Mouse (Mus musculus): ENCODE measurements around the gene Gen1. TPM values are rescaled to one million over a fixed set of nuclear protein-coding genes. Genes with fewer than 3 reads are reported as not detected.

Gene Gen1
- polyA plus RNA-seq, 1 experiment from 2014 or later, result 7.5 TPM

GRCm38 (mm10) chr12:11203694-11204665, 61.6 kb downstream of the Gen1 start:
- H3K9ac ChIP-seq, result no peak overlapping the region
- H3K4me2 ChIP-seq, result peak overlapping the region; percentile 25
- ATAC-seq (ENCODE audit: insufficient number of reproducible peaks, low FRiP score, low TSS enrichment, low read depth), result peak; percentile 77
- peaks cover 9% of the 10 kb centered on the region; the same call in 1 of the 2 replicates for H3K27me3 ChIP-seq
- no peaks in the 10 kb centered on the region for H3K9me3 ChIP-seq
- H3K4me1 ChIP-seq, result peaks cover 21% of the 10 kb centered on the region
- WGBS, result 34% methylated on average over 18 of the region's 18 CpGs
- H3K36me3 ChIP-seq, result no peaks in the 10 kb centered on the region
- no peak overlapping the region for H3K4me3 ChIP-seq
- peak overlapping the region; percentile 88 for H3K27ac ChIP-seq

- no peak overlapping the region for H3K9ac ChIP-seq
- peaks cover 15% of the 10 kb centered on the region for H3K4me1 ChIP-seq
- ATAC-seq (ENCODE audit: insufficient number of reproducible peaks, low FRiP score, low TSS enrichment, low read depth), result no peak
- H3K4me3 ChIP-seq, result no peak overlapping the region
- no peaks in the 10 kb centered on the region for H3K36me3 ChIP-seq
- H3K4me2 ChIP-seq, result no peak overlapping the region
- H3K9me3 ChIP-seq, result no peaks in the 10 kb centered on the region
- no peaks in the 10 kb centered on the region for H3K27me3 ChIP-seq
- no peak overlapping the region for H3K27ac ChIP-seq
- WGBS, result 75% methylated on average over 8 of the region's 8 CpGs
These were observed 63.1 kb downstream of the Gen1 start for GRCm38 (mm10) chr12:11202476-11202875.

GRCm38 (mm10) chr12:11200711-11201110, 64.9 kb downstream of the Gen1 start:
- Histone ChIP-seq H3K9me3 (no peaks in the 10 kb centered on the region), H3K36me3 (no peaks in the 10 kb centered on the region), H3K4me1 (peaks cover 18% of the 10 kb centered on the region), H3K9ac (no peak overlapping the region), H3K27ac (no peak overlapping the region), H3K4me2 (no peak overlapping the region), H3K4me3 (no peak overlapping the region), H3K27me3 (no peaks in the 10 kb centered on the region)
- ATAC-seq (ENCODE audit: insufficient number of reproducible peaks, low FRiP score, low TSS enrichment, low read depth), result no peak
- 93% methylated on average over 12 of the region's 12 CpGs for WGBS

- H3K4me1 ChIP-seq, result peaks cover 8% of the 10 kb centered on the region; the same call in 1 of the 2 replicates
- no peak for ATAC-seq (ENCODE audit: insufficient number of reproducible peaks, low FRiP score, low TSS enrichment, low read depth)
- no peaks in the 10 kb centered on the region for H3K27me3 ChIP-seq
- H3K36me3 ChIP-seq, result no peaks in the 10 kb centered on the region
- no peak overlapping the region for H3K4me3 ChIP-seq
- 54% methylated on average over 2 of the region's 2 CpGs for WGBS
- no peaks in the 10 kb centered on the region for H3K9me3 ChIP-seq
- H3K4me2 ChIP-seq, result no peak overlapping the region
- H3K9ac ChIP-seq, result no peak overlapping the region
- no peak overlapping the region for H3K27ac ChIP-seq
These were observed 67.0 kb downstream of the Gen1 start for GRCm38 (mm10) chr12:11198551-11198950.

- Histone ChIP-seq H3K27me3 (no peaks in the 10 kb centered on the region), H3K9me3 (no peaks in the 10 kb centered on the region), H3K4me2 (no peak overlapping the region), H3K4me3 (no peak overlapping the region), H3K27ac (no peak overlapping the region), H3K9ac (no peak overlapping the region), H3K36me3 (no peaks in the 10 kb centered on the region), H3K4me1 (0 out of 2 replicates have a peak, but pooled peaks cover 3% of the 10 kb centered on the region)
- no peak for ATAC-seq (ENCODE audit: insufficient number of reproducible peaks, low FRiP score, low TSS enrichment, low read depth)
- 34% methylated on average over 4 of the region's 4 CpGs for WGBS
These were observed 67.6 kb downstream of the Gen1 start for GRCm38 (mm10) chr12:11198026-11198425.

GRCm38 (mm10) chr12:11196830-11197229, 68.8 kb downstream of the Gen1 start:
- Histone ChIP-seq H3K27me3 (no peaks in the 10 kb centered on the region), H3K27ac (no peak overlapping the region), H3K4me1 (0 out of 2 replicates have a peak, but pooled peaks cover 3% of the 10 kb centered on the region), H3K9me3 (no peaks in the 10 kb centered on the region), H3K36me3 (no peaks in the 10 kb centered on the region), H3K4me3 (no peak overlapping the region), H3K4me2 (no peak overlapping the region), H3K9ac (no peak overlapping the region)
- 44% methylated on average over 5 of the region's 5 CpGs for WGBS
- ATAC-seq (ENCODE audit: insufficient number of reproducible peaks, low FRiP score, low TSS enrichment, low read depth), result no peak

GRCm38 (mm10) chr12:11196142-11196597, 69.4 kb downstream of the Gen1 start:
- Histone ChIP-seq H3K9me3 (no peaks in the 10 kb centered on the region), H3K4me1 (0 out of 2 replicates have a peak, but pooled peaks cover 3% of the 10 kb centered on the region), H3K27me3 (no peaks in the 10 kb centered on the region), H3K36me3 (no peaks in the 10 kb centered on the region), H3K4me3 (peak overlapping the region; percentile 11; the same call in 1 of the 2 replicates), H3K4me2 (peak overlapping the region; percentile 40), H3K9ac (no peak overlapping the region), H3K27ac (no peak overlapping the region)
- WGBS, result 8% methylated on average over 19 of the region's 19 CpGs
- no peak for ATAC-seq (ENCODE audit: insufficient number of reproducible peaks, low FRiP score, low TSS enrichment, low read depth)

GRCm38 (mm10) chr12:11195031-11195430, 70.6 kb downstream of the Gen1 start:
- Histone ChIP-seq H3K36me3 (no peaks in the 10 kb centered on the region), H3K4me1 (0 out of 2 replicates have a peak, but pooled peaks cover 3% of the 10 kb centered on the region), H3K4me2 (no peak overlapping the region), H3K27ac (no peak overlapping the region), H3K9ac (no peak overlapping the region), H3K4me3 (no peak overlapping the region), H3K9me3 (no peaks in the 10 kb centered on the region), H3K27me3 (no peaks in the 10 kb centered on the region)
- ATAC-seq (ENCODE audit: insufficient number of reproducible peaks, low FRiP score, low TSS enrichment, low read depth), result no peak
- 89% methylated on average over 1 of the region's 1 CpGs for WGBS

Small RNA genes lying within 50 kb of the gene (microRNA-seq; reads per million reads assigned to microRNA genes)
- gene Mir7675, result not detected

Other genes with a start within 250 kb of the Gen1 start
- gene Kcns3, start 114.7 kb downstream of the Gen1 start, polyA plus RNA-seq (2015; fragmentation: Nextera tagmentation; extraction: Ambion mirVana), result 2.6 and 3.3 TPM in 2 replicates
- not detected in 2 replicates for gene Msgn1, start 56.8 kb downstream of the Gen1 start, polyA plus RNA-seq (2015; fragmentation: Nextera tagmentation; extraction: Ambion mirVana)
- gene Smc6, start 85 bp upstream of the Gen1 start, polyA plus RNA-seq (2015; fragmentation: Nextera tagmentation; extraction: Ambion mirVana), result 137 and 145 TPM in 2 replicates
- gene Vsnl1, start 170.8 kb upstream of the Gen1 start, polyA plus RNA-seq (2015; fragmentation: Nextera tagmentation; extraction: Ambion mirVana), result 1.3 and 1.4 TPM in 2 replicates
- gene Rad51ap2, start 190.3 kb upstream of the Gen1 start, polyA plus RNA-seq (2015; fragmentation: Nextera tagmentation; extraction: Ambion mirVana), result 0.20 and 0.24 TPM in 2 replicates

Measured in limb, embryonic 15.5 days (tissue).